Mouse (Mus musculus): ENCODE data around the gene Lnpk. TPM values are rescaled to one million over a fixed set of nuclear protein-coding genes. Genes with fewer than 3 reads are reported as not detected.

The Lnpk gene
- 10 to 100 TPM; 55.3 to 55.4 TPM for total RNA-seq (2021)
- long read RNA-seq, transcript Lnpk-203 (14 exons, 3,321 nt): minor isoform, 7 of 65 reads
- long read RNA-seq, transcript Lnpk-201 (13 exons, 3,195 nt): major isoform, 43 of 65 reads
- long read RNA-seq, partial matches to known transcripts: 1 of 65 reads
- long read RNA-seq, other reads (novel, unspliced or antisense): 12 of 65 reads

DNA sequence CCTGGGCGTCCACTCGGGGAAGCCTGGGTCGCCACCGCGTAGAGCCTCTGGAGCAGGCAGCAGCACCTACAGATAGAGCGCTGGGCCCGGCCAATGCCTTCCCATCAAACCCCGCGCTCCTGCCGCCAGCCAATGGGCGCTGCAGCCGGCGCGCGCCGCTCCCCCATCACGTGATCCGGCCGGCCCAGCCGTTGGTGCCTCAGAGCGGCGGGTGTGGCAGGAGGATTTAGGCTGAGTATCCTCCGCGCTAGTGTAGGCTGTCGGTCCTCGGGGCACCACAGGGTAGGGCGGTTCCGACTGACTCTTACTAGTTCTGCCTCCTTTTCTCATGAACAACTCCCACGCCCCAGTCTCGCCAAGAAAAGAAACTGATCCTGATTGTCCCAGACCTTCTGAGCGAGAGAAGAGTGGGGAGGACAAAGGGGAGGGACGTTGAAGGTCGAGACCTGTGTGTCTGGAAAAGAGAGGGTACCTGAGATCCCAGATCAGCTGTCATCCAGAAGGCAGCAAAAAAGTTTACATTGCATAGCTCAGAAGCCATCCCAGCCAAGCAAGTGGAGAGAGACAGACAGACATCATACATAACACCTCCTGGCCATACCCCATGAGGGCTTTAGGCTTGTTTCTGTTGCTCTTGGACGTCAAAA, at the start of gene Lnpk:
Gene Lnpk (minus strand): TSS at position 593 of the 647 bp plus-strand sequence.
- peak; percentile 91 to 95 for DNase-seq (ENCODE audit: low spot score in 2 of 2)

DNA sequence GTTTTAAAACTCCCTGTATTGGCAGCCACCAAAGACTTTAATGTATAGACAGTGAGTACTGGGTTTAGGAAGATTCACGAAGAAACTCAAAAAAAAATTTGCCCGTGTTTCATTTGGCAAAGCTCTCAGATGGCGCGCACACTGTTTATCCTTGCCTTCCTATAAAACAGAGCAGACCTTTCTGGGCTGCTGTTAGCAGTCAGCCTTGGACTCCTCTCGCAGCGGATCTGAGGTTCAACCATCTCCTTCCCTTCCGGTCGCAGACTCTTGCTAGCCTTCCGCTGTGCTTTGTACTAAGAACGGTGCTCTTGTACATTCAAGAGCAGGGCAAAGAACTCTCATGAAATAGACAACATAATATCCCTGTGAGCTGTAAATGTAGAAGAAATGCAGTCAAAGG, 41.1 kb upstream of the Lnpk start:
- DNase-seq (ENCODE audit: low spot score in 2 of 2): no peak

DNA sequence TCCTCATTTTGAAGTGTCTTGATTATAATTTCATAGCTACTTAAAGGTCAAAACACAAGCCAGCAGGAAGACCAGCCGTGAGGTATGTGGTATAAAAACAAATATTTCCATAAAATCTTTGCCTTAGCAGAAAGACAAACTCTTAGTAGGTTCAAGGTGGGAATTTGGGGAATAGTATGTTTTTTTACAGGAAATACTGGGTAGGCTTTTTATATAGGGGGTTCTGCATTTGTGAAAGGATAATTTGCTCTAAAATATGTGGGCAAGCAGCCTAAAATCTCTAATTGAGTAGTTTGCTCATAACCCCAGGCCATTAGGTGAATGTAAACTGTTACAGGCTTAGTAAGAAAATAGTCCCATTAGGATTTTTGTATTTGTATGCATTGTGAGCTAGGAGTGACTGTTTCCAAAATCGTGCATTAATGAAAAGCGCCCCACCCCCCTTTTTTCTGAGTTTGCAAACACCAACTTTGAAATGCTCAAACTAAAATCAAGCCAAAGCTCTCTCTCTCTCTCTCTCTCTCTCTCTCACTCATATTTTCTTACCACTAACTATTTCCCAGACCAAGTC, 40.5 kb upstream of the Lnpk start:
- DNase-seq (ENCODE audit: low spot score in 2 of 2): no peak

DNA sequence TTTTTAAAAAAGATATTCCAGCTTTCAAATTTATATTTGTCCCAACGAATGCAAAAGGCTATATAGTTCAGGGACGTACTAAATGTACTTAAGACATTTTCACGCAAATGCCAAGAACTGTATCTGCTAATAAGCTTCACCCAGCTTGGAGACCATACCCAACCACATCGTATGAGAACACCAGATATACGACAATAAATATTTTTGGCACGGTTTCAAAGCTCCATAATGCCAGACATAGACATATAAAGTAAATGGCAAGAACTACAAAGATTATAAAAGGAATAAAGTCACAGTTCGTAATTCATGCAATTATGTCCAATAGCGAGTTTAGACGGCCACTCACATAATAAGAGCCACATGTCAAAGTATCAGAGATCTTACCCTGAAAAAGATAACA, 38.5 kb upstream of the Lnpk start:
- DNase-seq (ENCODE audit: low spot score in 2 of 2): no peak

DNA sequence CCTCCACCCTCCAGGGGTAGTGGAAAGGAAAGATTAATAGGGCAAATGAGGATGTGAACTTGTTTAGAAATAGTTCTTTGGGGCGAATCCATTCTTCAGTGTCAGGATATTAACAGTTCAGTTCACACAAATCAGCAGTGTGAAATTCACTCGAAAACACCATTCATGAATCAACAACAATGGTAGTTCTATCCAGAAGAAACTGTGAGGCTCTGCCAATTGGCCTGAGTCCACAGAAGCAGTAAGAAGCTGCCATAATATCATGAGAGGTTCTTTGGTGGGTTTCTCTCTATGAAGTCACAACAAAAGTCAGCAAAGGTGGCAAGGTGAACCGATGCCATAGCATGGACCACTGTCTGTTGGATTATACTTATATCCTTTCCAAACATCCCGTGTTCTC, 32.2 kb upstream of the Lnpk start:
- DNase-seq (ENCODE audit: low spot score in 2 of 2): no peak

DNA sequence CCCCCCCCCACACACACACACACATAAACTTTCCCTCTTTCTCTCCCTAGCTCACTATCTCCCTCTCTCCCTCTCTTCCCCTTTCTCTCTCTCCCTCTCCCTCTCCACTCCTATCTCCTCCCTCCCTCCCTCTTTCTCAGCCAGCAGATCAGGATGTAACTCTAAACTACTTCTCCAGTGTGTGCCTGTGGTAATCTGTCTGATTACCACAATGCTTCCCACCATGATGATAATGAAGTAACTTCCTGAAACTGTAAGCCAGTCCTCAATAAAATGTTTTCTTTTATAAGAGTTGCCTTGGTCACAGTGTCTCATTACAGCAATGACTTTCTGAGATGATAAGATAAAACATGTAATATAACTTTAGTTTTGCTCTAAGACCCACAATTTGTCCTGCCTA, 30.1 kb upstream of the Lnpk start:
- no peak for DNase-seq (ENCODE audit: low spot score in 2 of 2)

DNA sequence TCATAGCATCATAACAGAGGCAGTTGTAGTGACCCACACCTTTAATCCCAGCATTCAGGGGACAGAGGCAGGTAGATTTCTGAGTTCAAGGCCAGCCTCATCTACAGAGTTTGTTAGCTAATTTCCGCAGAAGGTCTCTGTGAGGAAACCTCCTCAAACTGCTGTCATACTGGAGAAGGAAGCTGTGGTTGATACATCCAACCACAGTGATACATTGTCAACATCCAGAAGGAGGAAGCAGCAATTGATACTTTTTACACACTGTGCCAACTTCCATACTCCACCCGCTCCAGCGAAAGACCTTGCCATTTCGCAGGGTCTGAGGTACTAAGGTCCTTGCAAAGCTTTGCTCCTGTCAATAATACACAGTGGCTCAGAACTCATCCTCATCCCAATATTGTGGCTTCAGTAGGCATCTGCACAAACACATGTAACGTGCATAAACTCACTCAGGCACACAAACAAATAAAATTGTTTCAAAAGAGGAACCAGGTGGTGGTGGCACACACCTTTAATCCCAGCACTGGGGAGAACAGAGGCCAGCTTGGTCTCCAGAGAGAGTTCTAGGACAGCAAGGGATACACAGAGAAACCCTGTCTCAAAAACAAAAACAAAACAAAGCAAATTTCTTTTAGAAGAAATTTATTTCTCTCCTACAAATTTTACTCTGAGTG, 27.0 kb upstream of the Lnpk start:
- DNase-seq (ENCODE audit: low spot score in 2 of 2): no peak

DNA sequence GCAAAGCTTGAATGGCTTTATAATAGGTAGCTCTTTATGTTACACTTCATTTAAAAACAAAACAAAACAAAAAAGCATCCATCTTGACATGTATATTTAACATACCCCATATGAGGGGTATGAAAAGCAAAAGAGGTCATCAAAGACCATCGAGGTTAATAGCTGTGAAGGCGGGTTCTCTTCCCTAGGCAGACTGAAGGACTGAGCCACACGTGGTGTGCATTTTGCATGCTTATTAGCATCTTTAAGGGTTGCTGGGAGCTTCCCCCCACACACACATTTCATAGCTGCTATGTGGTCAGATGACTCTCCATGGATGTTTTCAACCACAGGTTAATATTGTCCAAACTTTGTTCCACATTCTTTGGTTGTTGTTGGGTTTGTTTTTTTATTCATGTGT, 24.8 kb upstream of the Lnpk start:
- no peak for DNase-seq (ENCODE audit: low spot score in 2 of 2)

DNA sequence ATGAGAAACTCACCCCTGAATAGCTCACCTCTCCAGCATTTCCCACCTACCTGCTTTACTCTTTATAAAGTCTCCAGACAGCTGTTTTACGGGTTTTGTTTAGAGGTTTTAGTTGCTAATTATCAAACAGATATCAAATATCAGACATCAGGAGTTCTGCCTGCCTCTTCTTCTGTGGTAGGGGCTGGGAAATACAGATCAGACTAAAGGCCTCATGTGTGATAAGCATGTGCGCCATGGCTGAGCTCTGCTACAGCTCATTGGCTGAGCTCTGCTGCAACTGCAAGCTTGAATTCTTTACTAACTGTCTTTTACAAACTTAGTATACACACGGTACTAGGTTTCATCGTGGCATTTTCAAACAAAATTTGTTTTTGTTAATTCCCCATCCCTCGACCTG, 23.2 kb upstream of the Lnpk start:
- DNase-seq (ENCODE audit: low spot score in 2 of 2): no peak

DNA sequence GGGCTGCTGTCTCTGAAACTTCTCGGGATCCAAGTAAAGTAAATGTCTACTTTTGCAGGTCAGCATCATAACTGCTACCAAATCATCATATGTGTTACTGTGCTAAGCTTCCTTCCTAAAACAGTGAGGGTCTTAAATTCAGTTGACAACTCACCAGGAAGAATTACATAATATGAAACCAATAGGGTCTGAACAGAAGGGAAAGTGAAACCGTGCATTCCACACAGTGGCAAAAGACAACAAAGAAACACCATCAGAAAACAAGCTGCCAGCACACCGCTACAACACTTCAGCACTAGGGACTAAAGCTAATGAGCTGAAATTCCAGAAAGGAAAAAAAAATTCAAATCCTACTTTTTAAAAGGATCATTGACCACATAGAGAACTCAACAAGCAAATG, 17.9 kb upstream of the Lnpk start:
- DNase-seq (ENCODE audit: low spot score in 2 of 2): no peak

DNA sequence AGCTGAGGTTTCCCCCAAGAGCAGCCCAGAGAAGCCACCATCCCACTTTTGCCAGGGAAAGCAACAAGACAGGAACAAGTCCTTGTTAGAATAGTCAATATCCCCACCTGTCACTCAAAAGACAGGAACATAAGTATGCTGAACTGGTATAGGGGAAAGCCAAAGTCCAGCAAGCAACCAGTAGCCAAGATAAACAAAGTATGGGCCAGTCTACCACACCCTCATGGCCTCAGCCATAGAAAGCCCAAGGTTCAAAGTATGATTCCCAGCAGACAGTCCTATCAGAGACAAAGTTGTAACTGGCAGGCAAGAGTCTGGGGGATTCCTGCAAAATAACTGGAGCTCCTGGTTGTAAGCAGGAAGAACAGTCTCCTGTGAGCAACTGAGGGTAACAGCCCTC, 16.9 kb upstream of the Lnpk start:
- DNase-seq (ENCODE audit: low spot score in 2 of 2): no peak

DNA sequence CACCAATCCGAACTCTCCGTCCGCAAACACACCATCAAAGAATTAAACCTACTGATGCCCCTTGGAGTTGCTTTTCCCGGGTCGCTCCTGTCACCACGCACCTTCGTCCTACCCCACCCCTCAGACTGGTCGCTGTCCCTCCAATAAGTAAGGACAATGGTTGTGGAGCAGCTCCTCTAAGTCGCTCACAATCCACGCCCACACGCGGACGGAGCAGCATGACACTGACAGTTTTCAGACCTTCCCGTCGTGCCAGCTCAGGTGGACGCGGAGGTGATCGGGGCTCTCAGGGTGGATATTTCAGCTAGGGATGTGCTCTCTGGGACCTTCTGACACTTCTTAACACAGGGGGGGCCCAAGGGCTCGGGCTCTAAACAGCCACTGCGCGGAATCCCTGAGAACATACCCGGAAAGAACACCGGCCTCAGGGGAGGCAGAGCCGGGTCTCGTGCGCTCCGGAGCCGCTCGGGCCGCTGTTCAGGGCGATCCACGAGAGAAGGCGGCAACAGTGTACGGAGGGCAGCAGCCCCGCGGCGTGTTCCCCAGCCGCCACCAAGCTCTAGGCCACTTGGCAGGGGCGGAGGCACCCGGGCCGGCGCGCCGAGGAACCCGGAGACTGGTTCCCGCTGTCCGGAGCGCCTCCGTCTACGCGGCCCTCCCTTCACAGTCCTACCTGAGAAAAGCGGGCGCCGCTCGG, 941 bp downstream of the Lnpk start:
- DNase-seq (ENCODE audit: low spot score in 2 of 2): peak; percentile 8 to 16

DNA sequence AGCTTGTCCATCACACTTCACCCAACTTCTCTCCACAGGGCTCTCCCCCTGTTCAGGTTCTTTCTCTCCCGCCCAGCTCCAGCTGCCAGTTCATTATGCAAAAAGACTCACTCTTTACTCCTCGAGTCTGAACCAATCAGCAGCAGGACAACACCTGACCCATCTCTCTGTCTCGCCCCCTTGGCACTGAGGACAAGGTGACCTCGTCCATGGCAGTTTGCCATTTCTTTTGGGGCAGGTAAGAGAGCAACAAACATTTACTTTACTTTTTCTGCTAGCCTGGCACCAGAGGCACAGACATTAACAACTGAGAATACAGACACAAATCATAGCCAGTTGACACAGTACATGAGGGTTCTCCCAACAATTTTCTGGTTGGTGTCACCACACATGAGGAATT, 8.8 kb downstream of the Lnpk start:
- DNase-seq (ENCODE audit: low spot score in 2 of 2): no peak

DNA sequence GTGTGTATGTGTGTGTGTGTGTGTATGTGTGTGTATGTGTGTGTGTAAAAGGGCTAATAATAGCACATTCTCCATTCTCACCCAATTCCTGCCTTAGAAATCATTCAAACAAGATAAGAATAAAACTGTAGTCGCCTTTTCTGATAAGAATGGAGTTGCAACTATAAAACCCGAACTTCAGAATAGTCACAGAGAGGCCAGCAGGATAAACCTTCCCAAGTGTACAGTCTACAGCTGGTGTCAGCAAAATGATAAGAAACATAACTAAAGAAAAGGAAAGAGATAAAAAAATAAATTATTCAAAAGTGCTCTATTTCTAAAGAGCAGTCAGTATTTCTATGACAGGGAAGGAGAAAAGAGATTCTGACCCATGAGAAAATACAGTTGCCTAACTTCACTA, 19.4 kb downstream of the Lnpk start:
- no peak for DNase-seq (ENCODE audit: low spot score in 2 of 2)

DNA sequence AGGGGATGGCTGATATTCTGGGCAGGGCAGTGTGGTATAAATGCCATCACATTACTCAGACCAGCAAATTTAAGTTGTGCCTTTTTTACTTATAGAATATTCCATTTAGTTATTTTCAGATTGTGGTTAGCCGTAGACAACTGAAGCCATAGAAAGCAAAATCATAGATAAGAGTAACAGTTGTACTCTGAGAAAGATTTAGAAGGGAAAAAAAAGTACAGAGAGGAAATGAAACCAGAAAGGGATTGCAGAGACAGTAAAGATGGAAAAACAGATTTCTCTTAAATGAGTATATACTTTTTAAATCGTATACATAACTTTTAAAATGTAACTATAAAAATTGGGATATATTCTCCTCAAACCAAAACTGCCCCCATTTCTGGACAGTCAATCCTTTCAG, 20.1 kb downstream of the Lnpk start:
- DNase-seq (ENCODE audit: low spot score in 2 of 2): no peak

DNA sequence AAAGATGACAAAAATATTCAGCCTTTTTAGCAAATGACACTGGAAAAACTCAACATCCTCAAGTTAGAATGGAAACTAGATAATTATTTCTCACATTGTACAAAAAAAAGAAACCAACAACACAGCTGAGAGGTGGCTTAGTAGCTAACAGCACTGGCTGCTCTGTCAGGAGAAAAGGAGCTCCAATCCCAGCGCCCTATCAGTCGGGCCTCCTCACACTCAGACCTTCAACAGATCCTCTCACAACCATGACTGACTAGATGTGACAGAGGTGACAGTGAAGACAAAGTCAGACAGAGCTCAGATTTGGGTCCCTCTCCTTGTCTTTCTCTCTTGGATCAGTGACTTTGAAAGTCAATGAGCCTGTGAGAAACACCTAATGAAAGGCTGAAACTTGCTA, 21.8 kb downstream of the Lnpk start:
- no peak for DNase-seq (ENCODE audit: low spot score in 2 of 2)

DNA sequence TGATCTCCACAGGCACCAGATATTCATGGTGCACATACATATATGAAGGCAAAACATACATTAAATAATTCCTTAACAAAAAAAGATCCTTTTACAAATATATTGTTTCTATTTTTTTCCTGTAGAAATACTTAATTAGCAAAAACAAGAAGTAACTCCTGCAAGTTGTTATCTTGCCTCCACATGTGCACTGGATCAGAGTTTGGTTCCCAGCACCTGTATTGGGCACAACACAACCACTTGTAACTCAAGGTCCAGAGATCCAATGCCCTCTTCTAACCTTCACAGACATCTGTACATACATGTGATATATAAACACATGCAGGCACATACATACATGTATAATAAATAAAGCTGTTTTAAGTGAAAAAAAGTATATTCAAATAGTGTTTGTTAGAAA, 27.3 kb downstream of the Lnpk start:
- DNase-seq (ENCODE audit: low spot score in 2 of 2): no peak

DNA sequence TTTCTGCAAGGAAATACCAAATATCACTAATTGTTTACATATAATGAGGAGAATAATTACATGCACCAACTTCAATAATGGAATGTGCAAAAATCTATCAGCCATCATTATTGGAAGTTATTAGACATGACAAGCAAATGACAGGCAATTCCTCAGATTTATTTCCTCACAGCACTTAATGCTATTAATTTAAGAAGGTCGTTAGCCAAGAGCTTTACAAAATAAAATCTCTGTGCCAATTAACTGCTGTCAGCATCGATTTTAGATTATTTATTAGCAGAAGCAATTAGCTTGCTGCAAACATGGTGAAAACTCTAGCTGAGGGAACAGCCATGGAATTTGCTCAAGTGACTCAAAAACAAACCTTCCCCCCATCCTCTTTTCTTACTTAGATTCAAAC, 30.9 kb downstream of the Lnpk start:
- DNase-seq (ENCODE audit: low spot score in 2 of 2): no peak

DNA sequence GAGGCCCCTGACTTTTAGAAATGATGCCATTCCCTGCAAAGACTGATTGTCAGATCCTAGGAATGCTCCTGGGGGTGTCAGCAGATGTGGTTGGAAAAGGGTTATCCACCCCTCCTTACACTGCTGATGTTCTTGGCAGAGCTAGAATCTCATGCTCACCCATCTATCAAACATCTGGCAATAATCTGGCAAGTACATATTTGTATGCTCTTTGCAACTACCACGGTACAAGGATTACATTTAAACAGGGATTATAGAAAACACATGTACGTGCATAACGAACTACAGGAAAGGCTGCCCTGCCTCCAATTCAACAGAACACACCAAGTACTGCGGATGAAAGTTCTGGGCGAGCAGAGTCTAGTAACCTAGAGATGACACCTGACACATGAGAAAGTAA, 70.9 kb downstream of the Lnpk start:
- no peak for DNase-seq (ENCODE audit: low spot score in 2 of 2)

DNA sequence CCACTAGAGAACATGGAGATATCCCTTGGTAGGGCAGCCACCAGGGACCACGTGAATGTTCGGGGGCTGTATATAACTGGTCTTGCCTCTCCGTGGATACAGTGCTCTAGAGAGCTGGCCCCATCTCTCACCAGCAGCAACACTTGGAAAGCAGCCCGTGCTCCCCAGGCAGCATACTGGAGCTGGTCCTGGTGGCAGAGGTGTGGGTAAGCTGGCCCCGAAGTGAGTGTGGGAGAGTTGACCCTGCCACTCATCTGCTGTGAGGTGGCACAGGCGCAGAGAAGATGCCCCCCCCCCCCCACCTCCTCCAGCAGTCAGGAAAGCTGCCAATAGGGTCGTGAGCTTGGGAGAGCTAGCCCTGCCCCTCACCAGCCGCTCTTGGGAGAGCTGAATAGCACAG, 72.8 kb downstream of the Lnpk start:
- DNase-seq (ENCODE audit: low spot score in 2 of 2): no peak

DNA sequence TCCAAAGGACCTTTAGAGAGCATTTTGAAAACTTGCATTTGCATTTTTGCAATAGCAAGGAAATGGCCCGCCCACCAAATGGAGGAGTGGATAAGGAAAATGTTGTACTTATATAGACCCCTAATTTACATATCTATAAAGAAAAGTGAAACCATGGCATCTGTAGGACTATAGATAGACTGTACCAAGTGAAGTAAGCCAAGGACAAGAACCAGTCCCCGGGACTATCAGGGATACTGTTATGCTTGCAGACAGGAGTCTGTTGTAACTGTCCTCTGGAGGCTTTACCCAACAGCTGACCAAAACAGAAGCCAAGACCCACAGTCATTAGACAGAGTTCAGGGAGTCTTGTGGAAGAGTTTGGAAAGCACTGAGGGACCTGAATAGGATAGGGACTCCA, 78.9 kb downstream of the Lnpk start:
- DNase-seq (ENCODE audit: low spot score in 2 of 2): no peak

DNA sequence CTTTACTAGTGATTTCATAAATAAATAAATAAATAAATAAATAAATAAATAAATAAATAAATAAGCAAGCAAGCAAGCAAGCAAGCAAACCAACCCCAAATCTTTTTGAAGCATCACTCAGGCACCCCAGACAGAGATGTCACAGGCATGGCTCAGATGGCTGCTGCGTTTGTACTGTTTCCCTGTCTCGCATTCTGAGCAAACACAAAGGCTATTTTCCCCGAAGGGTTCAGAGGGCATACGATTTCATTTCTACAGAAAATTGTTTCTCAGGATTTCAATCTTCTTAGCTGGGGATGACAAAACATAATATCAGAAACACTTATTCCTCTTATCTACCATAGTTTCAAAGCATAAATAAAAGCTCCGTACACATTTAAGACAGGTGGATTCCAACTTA, 81.4 kb downstream of the Lnpk start:
- no peak for DNase-seq (ENCODE audit: low spot score in 2 of 2)
